Mouse (Mus musculus): ENCODE data around the gene Arhgap5. TPM values are rescaled to one million over a fixed set of nuclear protein-coding genes. Genes with fewer than 3 reads are reported as not detected.

Arhgap5 gene
- polyA plus RNA-seq, 1 experiment = 7.3 TPM

- TF ChIP-seq CTCF (IDR thresholded peaks at IDR 0.05; ENCODE audit: control insufficient read depth, insufficient read depth, insufficient read length) = no peak
- no peaks in the 10 kb centered on the region for H3K79me2 ChIP-seq (ENCODE audit: control insufficient read depth, insufficient read depth)
- H3K27me3 ChIP-seq (ENCODE audit: control insufficient read depth, insufficient read depth, insufficient read length) = no peaks in the 10 kb centered on the region
- no peaks in the 10 kb centered on the region for H3K36me3 ChIP-seq (ENCODE audit: control insufficient read depth, insufficient read depth)
- H3ac ChIP-seq (ENCODE audit: control insufficient read depth, insufficient read length, low read depth) = no peak overlapping the region
- H3K79me3 ChIP-seq (ENCODE audit: low read depth) = no peaks in the 10 kb centered on the region
- no peak overlapping the region for H3K4me3 ChIP-seq (ENCODE audit: insufficient read depth, poor library complexity, severe bottlenecking)
Observed at GRCm38 (mm10) chr12:52619644-52620043, 115.9 kb downstream of the Arhgap5 start.

Other genes starting within 250 kb of the Arhgap5 start
- 0.51 TPM for gene Akap6, start 195.4 kb downstream of the Arhgap5 start, polyA plus RNA-seq (2012; fragmentation: generic; extraction: Trizol)